Mouse (Mus musculus) CH12.LX (cell line): ENCODE results near the gene Col15a1. TPM values are rescaled to one million over a fixed set of nuclear protein-coding genes. Genes with fewer than 3 reads are reported as not detected.

Experiments
- DNase-seq: peaks from one replicate; pipeline ENCODE4 v3.0.0-alpha.2; 2013; ENCODE audit errors: extremely low read depth
- H3K27ac ChIP-seq: 2 replicates; pipeline ENCODE4 v1.5.1; 2012; ENCODE audit warnings: low read depth, mild to moderate bottlenecking, control low read depth, moderate library complexity; ENCODE audit not compliant: insufficient read depth
- H3K27me3 ChIP-seq: replicated peaks from 2 replicates; pipeline ENCODE3; 2012; ENCODE audit warnings: inconsistent platforms
- H3K36me3 ChIP-seq, 2 experiments: replicated peaks in 1 of 2; 2 replicates each; pipeline versions ENCODE3 to v1.6.1; 2012; ENCODE audit warnings: inconsistent platforms in 1 of 2, low read length in 1 of 2, mild to moderate bottlenecking in 1 of 2, mixed read lengths in 1 of 2, moderate library complexity in 1 of 2; ENCODE audit not compliant: control insufficient read depth in 1 of 2, insufficient read depth in 1 of 2
- H3K4me1 ChIP-seq, 2 experiments: 2 replicates each; pipeline ENCODE4 v1.6.1; 2012; ENCODE audit warnings: inconsistent platforms in 1 of 2, moderate library complexity in 1 of 2; ENCODE audit not compliant: insufficient read depth in 2 of 2, control insufficient read depth in 1 of 2
- H3K4me2 ChIP-seq: 2 replicates; pipeline ENCODE4 v1.6.1; 2012; ENCODE audit warnings: low read depth, mild to moderate bottlenecking, control low read depth; ENCODE audit not compliant: poor library complexity, insufficient read depth, severe bottlenecking
- H3K4me3 ChIP-seq, 3 experiments: fragments of 150-350 bp in 1 of 3; sonication (generic) in 1 of 3; replicated peaks in 1 of 3; 2 replicates each; pipeline versions ENCODE3 to v1.5.1; 2011 to 2012; ENCODE audit warnings: low read depth in 2 of 3, low read length in 2 of 3, mild to moderate bottlenecking in 2 of 3, moderate library complexity in 2 of 3, control low read depth in 1 of 3, improper control_type of control experiment in 1 of 3, inconsistent platforms in 1 of 3, mixed read lengths in 1 of 3; ENCODE audit not compliant: poor library complexity in 1 of 3
- H3K79me2 ChIP-seq: replicated peaks from 2 replicates; pipeline ENCODE4 v1.6.1; 2012; ENCODE audit warnings: mild to moderate bottlenecking, moderate library complexity; ENCODE audit not compliant: control insufficient read depth, poor library complexity, insufficient read depth, severe bottlenecking; ENCODE audit errors: extremely low read depth
- H3K9ac ChIP-seq: 2 replicates; pipeline ENCODE4 v1.6.1; 2012; ENCODE audit warnings: low read depth, mild to moderate bottlenecking, control low read depth, moderate library complexity; ENCODE audit not compliant: insufficient read depth
- H3K9me3 ChIP-seq: replicated peaks from 2 replicates; pipeline ENCODE3; 2012; ENCODE audit warnings: low read length, inconsistent platforms, mixed read lengths
- BHLHE40 ChIP-seq: IDR thresholded peaks from 2 replicates; pipeline ENCODE4 v1.6.1; 2011; ENCODE audit warnings: mild to moderate bottlenecking, low read depth, low read length, improper control_type of control experiment
- CTCF ChIP-seq, 2 experiments: IDR thresholded peaks in 1 of 2; conservative IDR thresholded peaks in 1 of 2; 2 replicates each; pipeline ENCODE4 v1.5.1; 2011 to 2012; ENCODE audit warnings: low read depth in 2 of 2, low read length in 2 of 2, improper control_type of control experiment in 1 of 2, inconsistent platforms in 1 of 2, mild to moderate bottlenecking in 1 of 2, moderate library complexity in 1 of 2
- E2F4 ChIP-seq: IDR thresholded peaks from 2 replicates; pipeline ENCODE4 v1.6.1; 2011; ENCODE audit warnings: low read depth, low read length, improper control_type of control experiment; ENCODE audit not compliant: insufficient replicate concordance
- ETS1 ChIP-seq: conservative IDR thresholded peaks from 2 replicates; pipeline ENCODE4 v1.6.1; 2012; ENCODE audit warnings: low read depth, mild to moderate bottlenecking, inconsistent platforms, low read length, improper control_type of control experiment, moderate library complexity
- HCFC1 ChIP-seq: IDR thresholded peaks from 2 replicates; pipeline ENCODE4 v1.6.1; 2012; ENCODE audit warnings: low read depth, mild to moderate bottlenecking, inconsistent platforms, low read length, improper control_type of control experiment
- MAFK ChIP-seq: IDR thresholded peaks from 2 replicates; pipeline ENCODE4 v1.6.1; 2011; ENCODE audit warnings: low read length, improper control_type of control experiment; ENCODE audit not compliant: insufficient replicate concordance
- MAX ChIP-seq: IDR thresholded peaks from 2 replicates; pipeline ENCODE4 v1.6.1; 2011; ENCODE audit warnings: low read length, improper control_type of control experiment
- MAZ ChIP-seq: IDR thresholded peaks from 2 replicates; pipeline ENCODE4 v1.6.1; 2012; ENCODE audit warnings: low read depth, mild to moderate bottlenecking, inconsistent platforms, low read length, improper control_type of control experiment, moderate library complexity
- MXI1 ChIP-seq: IDR thresholded peaks from 2 replicates; pipeline ENCODE4 v1.6.1; 2011; ENCODE audit warnings: mild to moderate bottlenecking, low read depth, low read length, improper control_type of control experiment
- MYC ChIP-seq: IDR thresholded peaks from 2 replicates; pipeline ENCODE4 v1.6.1; 2011; ENCODE audit warnings: low read depth, mild to moderate bottlenecking, improper control_type of control experiment, low read length
- PAX5 ChIP-seq: IDR thresholded peaks from 2 replicates; pipeline ENCODE4 v1.6.1; 2012; ENCODE audit warnings: low read length, inconsistent platforms, mixed read lengths
- RAD21 ChIP-seq: IDR thresholded peaks from 2 replicates; pipeline ENCODE4 v1.6.1; 2011; ENCODE audit warnings: low read depth, mild to moderate bottlenecking, low read length, improper control_type of control experiment, moderate library complexity
- SMC3 ChIP-seq: IDR thresholded peaks from 2 replicates; pipeline ENCODE4 v1.6.1; 2011; ENCODE audit warnings: low read depth, low read length, improper control_type of control experiment
- TBP ChIP-seq: conservative IDR thresholded peaks from 2 replicates; pipeline ENCODE4 v1.6.1; 2011; ENCODE audit warnings: low read depth, low read length, improper control_type of control experiment
- ZMIZ1 ChIP-seq: IDR thresholded peaks from 2 replicates; pipeline ENCODE4 v1.6.1; 2012; ENCODE audit warnings: low read depth, mild to moderate bottlenecking, inconsistent platforms, low read length, improper control_type of control experiment
- ZNF384 ChIP-seq: IDR thresholded peaks from 2 replicates; pipeline ENCODE4 v1.6.1; 2012; ENCODE audit warnings: low read depth, low read length, improper control_type of control experiment, inconsistent platforms
- dilution Hi-C: fragments of 300-500 bp; cut with MboI; formaldehyde crosslinking; loops from 2 replicates; pipeline ENCODE4 v1.14.3; 2020; ENCODE audit warnings: low sequenced_read_pairs; ENCODE audit not compliant: extremely low pct_unique_long_range_greater_than_20kb, extremely low pct_ligation_motif_present
- in situ Hi-C: fragments of 300-500 bp; cut with MboI; formaldehyde crosslinking; loops from 3 replicates; pipeline ENCODE4 v1.14.3; 2019; ENCODE audit warnings: low sequenced_read_pairs, low pct_ligation_motif_present, low pct_unique_long_range_greater_than_20kb, mixed read lengths
- polyA plus RNA-seq: library from polyadenylated mRNA; unstranded; fragments of >175 nt; gene quantifications from 2 replicates; pipeline ENCODE4 v1.2.1, GENCODE M21; 2012; ENCODE audit warnings: low read depth; ENCODE audit not compliant: insufficient read length
- total RNA-seq, 2 experiments: library from RNA; depleted of rRNA; stranded (reverse); fragments of 300-350 nt in 1 of 2; fragments of >200 nt in 1 of 2; gene quantifications; 2 replicates each; pipeline ENCODE4 v1.2.3; 2012 to 2014

Col15a1 gene
- total and polyA plus RNA-seq, 3 experiments = 0.08 to 2.2 (median 0.68) TPM

DNA sequence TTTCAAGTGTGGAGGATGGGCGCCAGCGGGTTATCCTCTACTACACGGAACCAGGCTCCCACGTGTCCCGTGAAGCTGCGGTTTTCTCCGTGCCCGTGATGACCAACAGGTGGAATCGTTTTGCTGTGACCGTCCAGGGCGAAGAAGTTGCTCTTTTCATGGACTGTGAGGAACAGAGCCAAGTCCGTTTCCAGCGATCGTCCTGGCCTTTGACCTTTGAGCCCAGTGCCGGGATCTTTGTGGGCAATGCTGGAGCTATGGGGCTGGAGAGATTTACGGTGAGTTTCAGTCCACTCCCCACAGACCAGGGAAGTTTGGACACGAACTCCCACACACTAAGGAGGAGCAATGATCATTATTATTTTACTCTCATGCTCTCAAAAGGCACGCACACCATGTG lies 37.7 kb downstream of the Col15a1 start:
- H3K27ac ChIP-seq = no peak overlapping the region
- dilution Hi-C loops = no loop called here
- no peaks in the 10 kb centered on the region for H3K36me3 ChIP-seq
- no peak for DNase-seq
- no peak for TF ChIP-seq ZMIZ1
- TF ChIP-seq MAFK = no peak
- no peak for TF ChIP-seq MAZ
- TF ChIP-seq ETS1 = no peak
- no peak for TF ChIP-seq ZNF384
- TF ChIP-seq HCFC1 = no peak
- TF ChIP-seq TBP = no peak
- TF ChIP-seq E2F4 = no peak
- TF ChIP-seq PAX5 = no peak
- no peak for TF ChIP-seq MYC
- no peaks in the 10 kb centered on the region for H3K9me3 ChIP-seq
- H3K4me2 ChIP-seq = no peak overlapping the region
- no peaks in the 10 kb centered on the region for H3K27me3 ChIP-seq
- H3K9ac ChIP-seq = no peak overlapping the region
- no peaks in the 10 kb centered on the region for H3K79me2 ChIP-seq
- H3K4me3 ChIP-seq = no peak overlapping the region
- peaks cover 8 to 44% of the 10 kb centered on the region in 2 experiments; a peak in 3 of 4 replicates for H3K4me1 ChIP-seq
- in situ Hi-C loops = no loop called here

- no peak overlapping the region for H3K9ac ChIP-seq
- TF ChIP-seq MYC (peak; percentile 85; the same call in 1 of the 2 replicates), MXI1 (peak; percentile 74; the same call in 1 of the 2 replicates), CTCF (conservative IDR thresholded peaks at IDR 0.05 in 1 of 2, IDR thresholded peaks at IDR 0.05 in 1 of 2; ENCODE audit: low read depth in 2 of 2, low read length in 2 of 2) (peak in 1 of 2 experiments; percentile 77; a peak in 2 of 4 replicates), HCFC1 (no peak), BHLHE40 (peak; percentile 73), ETS1 (no peak), RAD21 (peak; percentile 59), MAX (peak; percentile 87), SMC3 (peak; percentile 74)
- no peak overlapping the region for H3K4me2 ChIP-seq
- no peaks in the 10 kb centered on the region for H3K9me3 ChIP-seq
- H3K4me1 ChIP-seq = peaks cover 14 to 54% of the 10 kb centered on the region in 2 experiments; a peak in 3 of 4 replicates
- H3K4me3 ChIP-seq = no peak overlapping the region
- dilution Hi-C loops (no loop called here), in situ Hi-C loops (no loop called here)
- no peaks in the 10 kb centered on the region for H3K36me3 ChIP-seq
- H3K27me3 ChIP-seq = no peaks in the 10 kb centered on the region
- H3K27ac ChIP-seq = no peak overlapping the region
- no peaks in the 10 kb centered on the region for H3K79me2 ChIP-seq
- peak; percentile 73 for DNase-seq
Observed at GRCm38 (mm10) chr4:47246811-47247210, 38.9 kb downstream of the Col15a1 start.
